Mouse (Mus musculus) kidney, adult 9 months (tissue): ENCODE measurements around the gene Troap.

Experiments used
- DNase-seq: peaks from one replicate; pipeline ENCODE4 v3.0.0; 2022

The Troap gene

DNA sequence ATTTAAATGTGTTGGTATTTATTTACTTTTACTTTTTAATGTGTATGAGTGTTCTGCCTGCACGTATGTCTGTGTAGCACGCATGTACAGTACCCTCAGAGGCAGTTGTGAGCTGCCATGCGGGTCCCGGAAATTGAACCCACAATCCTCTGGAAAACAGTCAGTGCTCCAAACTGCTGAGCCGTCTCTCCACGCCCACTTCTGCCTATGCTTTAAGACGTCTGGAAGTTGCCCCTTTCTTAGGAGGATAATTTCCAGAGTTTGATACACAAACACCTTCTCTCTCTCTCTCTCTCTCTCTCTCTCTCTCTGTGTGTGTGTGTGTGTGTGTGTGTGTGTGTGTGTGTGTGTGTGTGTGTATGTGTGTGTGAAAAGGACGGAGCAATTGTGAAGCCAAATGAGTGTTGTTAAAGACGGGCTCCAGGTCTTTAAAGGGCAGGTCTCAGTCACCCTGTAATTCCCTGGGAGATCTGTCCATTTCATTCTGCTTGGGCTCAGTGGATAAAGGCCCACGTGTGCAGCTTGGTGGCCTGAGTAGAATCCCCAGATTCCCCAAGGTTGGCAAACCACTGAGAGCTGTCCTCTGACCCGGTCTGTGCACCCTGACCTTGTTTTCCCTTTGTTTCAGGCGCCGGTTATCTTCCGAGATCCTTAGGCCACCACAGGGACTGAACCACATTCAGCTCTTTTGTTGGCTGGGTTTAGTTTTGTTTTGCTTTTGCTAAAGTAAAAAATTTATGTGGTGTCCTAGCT, 40.1 kb downstream of the Troap start:
- DNase-seq, result no peak

DNA sequence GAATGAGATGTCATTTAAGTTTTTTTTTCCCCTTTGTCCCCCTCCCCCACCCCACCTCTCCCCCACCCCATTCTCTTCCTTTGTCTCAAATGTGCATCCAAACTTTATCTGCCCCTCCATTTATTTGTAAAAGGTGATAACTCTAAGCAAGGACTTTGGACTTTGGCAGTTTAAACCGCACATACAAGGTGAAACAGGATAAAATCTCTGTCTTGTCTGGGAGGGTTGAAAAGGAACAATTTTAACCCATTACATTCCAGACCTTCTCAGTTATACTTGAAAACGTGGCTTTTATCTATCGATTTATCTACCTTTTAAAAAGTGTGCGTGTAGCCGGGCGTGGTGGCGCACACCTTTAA, 40.7 kb downstream of the Troap start:
- DNase-seq, result no peak

DNA sequence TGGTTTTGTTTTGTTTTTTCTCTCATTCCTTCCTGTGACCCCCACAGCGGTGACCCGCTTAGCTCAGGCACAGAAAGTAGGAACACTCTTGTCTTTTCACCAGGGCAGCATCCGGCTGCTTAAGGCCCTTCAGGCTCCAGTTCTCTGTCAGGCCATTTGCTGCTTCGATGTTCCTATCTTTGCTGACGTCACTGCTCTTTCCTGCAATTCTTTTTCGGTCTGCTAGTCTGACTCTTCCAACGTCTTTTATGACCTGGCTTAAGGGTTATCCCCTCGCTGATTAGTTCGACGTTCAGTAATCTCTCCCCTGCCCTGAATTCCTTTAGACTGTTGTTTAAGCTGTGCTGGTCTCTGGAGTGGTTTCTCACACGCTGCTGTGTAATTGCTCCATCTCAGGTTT, 42.2 kb downstream of the Troap start:
- DNase-seq, result no peak

DNA sequence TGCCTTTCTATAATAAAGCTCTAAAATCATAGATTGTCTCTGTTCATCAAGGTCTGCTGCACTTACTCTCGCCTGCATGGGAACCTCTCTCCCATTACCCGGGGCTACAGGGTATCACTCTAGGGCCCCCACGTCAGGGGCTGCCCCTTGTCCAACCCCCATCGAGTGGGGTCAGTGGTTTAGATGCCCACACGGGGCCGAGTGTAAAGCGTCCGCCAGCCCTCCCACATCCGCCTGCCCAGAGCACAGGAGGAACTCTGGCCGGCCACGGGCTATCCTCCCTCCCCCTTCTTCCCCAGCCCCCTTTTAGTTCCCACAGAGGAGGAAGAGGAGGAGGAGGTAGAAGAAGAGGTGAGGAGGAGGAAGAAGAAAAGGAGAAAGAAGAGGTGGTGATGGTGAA, 46.4 kb downstream of the Troap start:
- DNase-seq, result no peak

DNA sequence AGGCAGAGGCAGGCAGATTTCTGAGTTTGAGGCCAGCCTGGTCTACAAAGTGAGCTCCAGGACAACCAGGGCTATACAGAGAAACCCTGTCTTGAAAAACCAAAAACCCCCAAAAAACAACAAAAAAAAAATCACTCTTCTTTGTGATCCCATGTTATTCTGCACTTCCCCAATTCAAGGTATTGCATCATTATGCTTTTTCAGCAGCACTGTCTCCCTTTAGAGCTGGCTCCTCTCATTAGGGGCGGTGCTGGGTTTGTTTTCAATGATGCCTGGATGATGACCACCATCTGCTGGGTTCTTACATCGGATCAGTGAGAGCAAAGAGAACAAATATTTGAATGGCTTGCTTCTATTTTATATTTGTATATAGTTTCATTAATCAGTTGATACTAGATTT, 48.3 kb downstream of the Troap start:
- DNase-seq, result no peak

DNA sequence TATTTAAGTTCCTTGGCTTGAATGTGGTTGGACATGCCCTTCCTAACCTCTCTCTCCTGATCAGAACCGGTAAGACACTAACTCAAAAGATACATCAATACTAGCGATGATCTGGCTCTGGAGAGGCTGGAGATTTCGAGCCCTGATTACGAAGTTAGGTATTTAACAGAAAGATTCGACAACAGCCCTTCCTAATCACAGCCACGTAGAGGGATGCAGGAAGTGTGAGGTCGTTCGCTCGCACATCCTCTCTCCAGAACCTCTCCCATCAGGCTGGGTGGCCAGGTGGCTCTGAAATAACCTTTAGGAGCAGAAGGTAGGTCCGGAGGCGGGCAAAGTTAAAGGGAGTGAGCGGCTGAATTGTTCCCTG, 51.3 kb downstream of the Troap start, which contains the start of gene Spats2:
Gene Spats2 (plus strand): TSS at position 206 of the 370 bp plus-strand sequence.
- DNase-seq, result no peak

DNA sequence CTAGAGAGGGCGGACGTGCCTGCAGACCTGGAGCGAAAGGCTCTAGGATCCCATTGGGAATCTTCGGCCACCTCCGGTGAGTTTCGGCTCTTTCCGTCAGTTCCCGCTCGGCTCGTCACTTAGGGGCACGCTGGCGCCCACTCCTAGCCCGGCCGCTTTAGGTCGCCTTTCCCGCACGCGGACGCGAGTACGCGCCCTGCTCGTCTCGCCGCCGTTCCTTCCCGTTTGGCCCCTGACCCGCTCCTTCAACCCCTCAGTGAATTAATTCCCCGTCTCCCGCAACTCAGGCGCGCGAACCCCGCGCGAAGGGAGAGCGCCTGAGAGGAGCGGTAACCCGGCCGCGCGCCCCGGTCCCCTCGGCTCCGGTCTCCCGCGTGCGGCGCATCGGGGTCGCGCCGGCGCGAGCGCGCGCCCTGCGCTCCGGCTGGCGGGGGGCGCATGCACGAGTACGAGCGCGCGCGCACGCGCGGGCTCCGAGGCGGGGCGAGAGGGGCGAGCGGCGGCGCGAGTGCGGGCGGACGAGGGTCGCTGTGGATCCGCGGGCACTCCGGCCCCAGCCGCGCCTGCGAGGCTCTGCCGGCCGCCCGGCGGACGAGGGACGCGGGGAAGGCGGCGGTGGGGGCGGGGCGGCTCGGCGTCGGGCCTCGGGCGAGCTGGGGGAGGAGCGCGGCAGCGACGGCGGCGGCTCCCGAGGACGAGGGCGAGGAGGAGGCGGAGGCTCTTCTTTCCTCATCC, 51.9 kb downstream of the Troap start:
- peak; percentile 86 for DNase-seq

DNA sequence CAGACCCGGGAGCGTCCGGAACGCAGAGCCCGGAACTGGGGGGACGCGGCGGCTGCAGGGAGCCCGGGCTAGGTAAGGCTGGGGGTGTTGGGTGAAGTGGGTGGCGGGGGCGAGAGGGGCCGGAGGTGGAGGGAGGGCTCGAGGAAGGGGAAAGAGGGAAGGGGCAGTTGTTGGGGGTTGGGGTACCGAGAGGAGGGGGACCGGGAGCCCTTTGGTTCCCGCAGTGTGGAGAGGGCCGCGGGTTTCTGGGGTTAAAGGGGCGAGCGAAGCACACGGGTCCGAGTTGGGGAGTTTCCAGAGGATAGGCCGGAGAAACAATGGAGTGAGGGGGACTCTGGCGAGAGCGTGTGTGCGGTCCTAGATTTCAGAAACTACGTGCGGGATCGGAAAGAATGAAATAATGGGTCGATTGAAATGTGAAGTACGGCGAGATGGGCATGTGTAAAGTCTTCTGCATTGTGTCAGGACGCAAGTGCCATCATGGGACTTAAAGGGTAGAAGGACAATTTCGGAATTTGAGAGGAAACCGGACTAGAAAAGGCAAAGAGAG, 52.5 kb downstream of the Troap start:
- DNase-seq, result no peak

DNA sequence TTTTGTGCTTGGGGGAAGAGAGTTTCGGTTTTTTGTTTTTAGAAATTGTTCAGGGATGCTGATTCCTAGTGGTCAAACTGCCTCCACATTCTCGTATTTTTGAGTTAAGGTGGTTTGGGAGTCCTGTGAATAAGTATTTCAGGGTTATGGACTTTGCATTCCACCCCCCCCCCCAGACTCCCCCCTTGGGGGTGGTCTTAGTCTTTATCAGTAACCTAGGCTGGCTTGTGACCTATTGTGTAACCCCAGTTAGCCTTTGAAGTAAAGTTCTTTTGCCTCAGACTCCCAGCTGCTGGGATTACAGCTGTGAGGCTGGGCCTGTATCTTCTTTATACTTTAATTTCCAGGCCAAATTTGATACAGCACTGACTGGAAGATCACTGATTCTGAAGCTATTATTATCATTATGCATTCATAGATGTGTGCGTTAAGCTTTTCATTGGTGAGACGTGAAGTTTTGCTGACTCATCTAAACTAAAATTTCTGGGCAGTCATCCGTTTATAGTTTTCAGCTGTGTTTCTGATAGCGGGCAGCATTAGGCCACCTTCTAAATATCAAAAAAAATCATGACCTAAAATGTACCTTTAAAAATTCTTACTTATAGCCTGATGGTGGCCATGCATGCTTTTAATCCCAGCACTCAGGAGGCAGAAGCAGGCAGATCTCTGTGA, 53.6 kb downstream of the Troap start:
- DNase-seq, result no peak

DNA sequence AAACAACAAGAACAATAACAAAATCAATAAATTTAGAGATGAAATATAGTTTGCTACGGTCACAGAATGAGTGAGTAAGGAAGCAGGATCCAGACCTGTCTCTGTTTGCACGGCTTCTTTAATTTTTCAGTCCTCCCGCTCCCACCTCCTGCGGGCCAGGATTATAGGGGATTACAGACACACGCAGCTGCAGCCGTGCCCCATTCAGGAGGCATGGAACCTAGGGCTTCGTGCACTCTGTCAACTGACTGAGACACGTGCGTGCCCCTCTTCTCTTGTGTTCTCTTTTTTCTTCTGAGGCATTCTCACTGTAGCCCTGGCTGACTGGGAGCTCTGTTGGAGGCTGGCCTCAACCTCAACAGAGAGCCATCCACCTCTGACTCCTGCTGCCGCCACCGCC, 55.1 kb downstream of the Troap start:
- DNase-seq, result no peak

DNA sequence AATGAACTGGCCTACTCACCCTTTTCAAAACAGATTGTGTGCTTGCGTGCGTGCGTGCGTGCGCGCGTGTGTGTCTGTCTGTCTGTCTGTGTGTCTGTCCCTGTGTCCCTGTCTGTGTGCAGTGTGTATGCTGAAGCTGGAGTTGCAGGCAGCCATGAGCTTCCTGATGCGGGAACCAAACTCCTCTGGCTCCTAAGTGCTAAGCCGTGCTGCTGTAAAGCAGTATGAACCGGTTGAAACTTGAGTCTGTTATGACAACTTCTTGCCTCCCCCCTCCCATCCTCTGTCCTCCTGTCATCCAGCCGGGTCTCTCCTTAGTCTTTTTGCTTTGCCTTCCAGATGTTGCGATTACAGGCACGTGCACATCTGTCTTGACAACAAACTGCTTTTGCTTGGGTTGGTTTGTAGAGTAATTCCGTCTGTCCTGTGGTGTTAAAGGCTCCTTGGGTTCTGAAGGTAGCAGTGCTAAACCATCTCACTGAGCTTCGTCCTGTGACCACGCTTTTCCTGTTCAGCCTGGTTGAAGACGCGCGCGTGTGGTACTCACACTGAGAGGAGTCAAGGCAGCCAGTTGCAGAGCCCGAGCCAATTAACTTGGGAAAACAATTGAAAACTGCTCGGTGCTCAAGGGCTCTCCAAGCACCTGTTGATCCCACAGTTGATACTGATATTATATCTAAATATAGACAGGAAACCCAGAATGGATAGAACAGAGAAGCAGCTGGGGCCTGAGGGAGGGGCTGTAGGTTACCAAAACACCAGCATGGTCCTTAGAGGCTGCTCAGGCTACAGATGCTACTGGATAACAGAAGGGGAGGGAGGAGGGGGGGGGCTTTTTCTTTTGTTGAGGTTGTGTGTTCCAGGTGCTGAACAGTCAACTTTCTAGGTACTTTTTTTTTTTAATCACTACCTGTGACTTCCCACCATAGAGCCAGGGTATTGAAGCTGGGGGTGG, 55.9 kb downstream of the Troap start:
- no peak for DNase-seq
